ENCODE assay signal across 8 mouse cellular contexts in the genomic region with DNA sequence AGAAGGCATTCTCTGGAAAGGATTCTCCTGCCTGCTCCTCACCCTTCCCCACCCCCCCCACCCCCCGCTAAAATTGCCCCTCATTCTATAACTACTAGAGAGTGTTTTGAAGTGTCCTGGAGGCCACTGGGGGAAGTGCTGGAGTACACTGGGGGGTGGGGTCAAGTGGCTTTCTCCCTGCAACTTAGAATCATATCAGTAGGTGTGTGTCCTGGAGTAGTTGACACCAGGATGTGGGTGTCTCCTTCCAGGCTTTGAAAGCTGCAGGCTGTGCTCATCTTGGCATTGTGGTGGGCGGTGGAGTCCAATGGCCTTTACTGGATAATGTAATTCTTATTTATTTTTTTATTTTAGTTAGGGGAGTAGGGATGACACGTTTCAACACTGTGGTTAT. TPM values are rescaled to one million over a fixed set of nuclear protein-coding genes. Genes with fewer than 3 reads are reported as not detected.
DNase-seq lines count a peak whose midpoint lies in the region; ATAC-seq and TF ChIP-seq lines count a peak whose summit lies in the region.

No protein-coding gene starts in this region.

- TF ChIP-seq CTCF in kidney, adult 2 months (conservative IDR thresholded peaks at IDR 0.05; ENCODE audit: insufficient read depth, insufficient read length, low read depth, low read length) = no peak
- TF ChIP-seq CTCF in cerebellum, adult 2 months (IDR thresholded peaks at IDR 0.05; ENCODE audit: borderline replicate concordance, insufficient read depth, low read depth, low read length) = no peak

- 26% methylated on average over 3 of the region's 3 CpGs for WGBS in kidney, adult 2 months
- WGBS in limb, embryonic 10.5 days = 57% methylated on average over 3 of the region's 3 CpGs
- 54% methylated on average over 3 of the region's 3 CpGs for WGBS in midbrain, embryonic 14.5 days
- 42% methylated on average over 3 of the region's 3 CpGs for WGBS in cerebellum, adult 2 months

- peak overlapping the region; percentile 68 for H3K4me2 ChIP-seq in midbrain, embryonic 14.5 days (ENCODE audit: low read length)

- peak overlapping the region; percentile 87; the same call in 1 of the 2 replicates for H3K27ac ChIP-seq in kidney, adult 2 months (ENCODE audit: insufficient read depth, low read depth, low read length)
- peak overlapping the region; percentile 77; the same call in 1 of the 2 replicates for H3K27ac ChIP-seq in limb, embryonic 10.5 days
- H3K27ac ChIP-seq in midbrain, embryonic 14.5 days (replicated peaks; ENCODE audit: low read depth, low read length) = no peak overlapping the region
- no peak overlapping the region for H3K27ac ChIP-seq in cerebellum, adult 2 months (ENCODE audit: insufficient read depth, low read length)

- H3K9ac ChIP-seq in midbrain, embryonic 14.5 days (replicated peaks; ENCODE audit: low read length) = no peak overlapping the region; the same call in 1 of the 2 replicates

- no peaks in the 10 kb centered on the region for H3K36me3 ChIP-seq in kidney, adult 2 months (ENCODE audit: control insufficient read depth, insufficient read depth, low read length)
- H3K36me3 ChIP-seq in limb, embryonic 10.5 days = no peaks in the 10 kb centered on the region
- H3K36me3 ChIP-seq in midbrain, embryonic 14.5 days (ENCODE audit: control insufficient read depth, insufficient read depth, low read length) = no peaks in the 10 kb centered on the region

- H3K4me1 ChIP-seq in kidney, adult 2 months (ENCODE audit: control insufficient read depth, insufficient read depth, low read length) = no peaks in the 10 kb centered on the region
- peaks cover 9% of the 10 kb centered on the region for H3K4me1 ChIP-seq in limb, embryonic 10.5 days
- peaks cover 6% of the 10 kb centered on the region for H3K4me1 ChIP-seq in midbrain, embryonic 14.5 days (ENCODE audit: control insufficient read depth, insufficient read depth, low read length)
- no peaks in the 10 kb centered on the region for H3K4me1 ChIP-seq in cerebellum, adult 2 months (ENCODE audit: control insufficient read depth, insufficient read depth, low read length)

- no peaks in the 10 kb centered on the region for H3K9me3 ChIP-seq in limb, embryonic 10.5 days (replicated peaks)
- no peaks in the 10 kb centered on the region for H3K9me3 ChIP-seq in midbrain, embryonic 14.5 days (ENCODE audit: control insufficient read depth, low read length)

- no peaks in the 10 kb centered on the region for H3K27me3 ChIP-seq in kidney, adult 2 months (replicated peaks; ENCODE audit: control insufficient read depth, insufficient read depth, low read length)
- H3K27me3 ChIP-seq in limb, embryonic 10.5 days (ENCODE audit: low read depth, poor library complexity, severe bottlenecking) = no peaks in the 10 kb centered on the region
- no peaks in the 10 kb centered on the region for H3K27me3 ChIP-seq in midbrain, embryonic 14.5 days (ENCODE audit: control insufficient read depth, insufficient read depth, low read length)
- H3K27me3 ChIP-seq in cerebellum, adult 2 months (ENCODE audit: control insufficient read depth, insufficient read depth, low read length) = no peaks in the 10 kb centered on the region

- peak; percentile 16 for DNase-seq in kidney, adult 2 months
- no peak for DNase-seq in kidney, adult 11 months
- peak; percentile 19 for DNase-seq in heart, adult 9 months (ENCODE audit: low spot score in 2 of 2)
- peak; percentile 34 for DNase-seq in limb, embryonic 10.5 days (ENCODE audit: low spot score)
- DNase-seq in midbrain, embryonic 14.5 days = no peak
- DNase-seq in gastrocnemius, postnatal 4 days (ENCODE audit: low spot score in 2 of 2) = no peak
- DNase-seq in B cell, adult 2 months = no peak
- DNase-seq in cerebellum, adult 2 months = no peak

- no peak for ATAC-seq in midbrain, embryonic 14.5 days (ENCODE audit: low FRiP score, low TSS enrichment)

- H3K4me3 ChIP-seq in kidney, adult 2 months (ENCODE audit: insufficient read depth, low read depth, low read length) = peak overlapping the region; percentile 67
- H3K4me3 ChIP-seq in limb, embryonic 10.5 days = peak overlapping the region; percentile 56
- H3K4me3 ChIP-seq in midbrain, embryonic 14.5 days (replicated peaks; ENCODE audit: low read depth, low read length) = peak overlapping the region; percentile 36
- H3K4me3 ChIP-seq in cerebellum, adult 2 months (replicated peaks; ENCODE audit: insufficient read depth, low read depth, low read length) = no peak overlapping the region

- TF ChIP-seq POLR2A in kidney, adult 2 months (IDR thresholded peaks at IDR 0.05; ENCODE audit: low read depth, low read length) = no peak
- no peak for TF ChIP-seq POLR2A in cerebellum, adult 2 months (IDR thresholded peaks at IDR 0.05; ENCODE audit: borderline replicate concordance, insufficient read depth, low read length)

RNA-seq across cellular contexts. Expression of a gene that starts 0.7 kb away (rescaled TPM):
- polyA plus RNA-seq in kidney, adult 2 months (2012; rRNA removed) = 4.5 and 4.6 TPM in 2 replicates
- 1.7 and 3.2 TPM in 2 replicates for polyA plus RNA-seq in limb, embryonic 10.5 days (2016; fragmentation: Nextera tagmentation; extraction: Ambion mirVana)
- polyA plus RNA-seq in midbrain, embryonic 14.5 days (2014; fragmentation: Nextera tagmentation; extraction: Ambion mirVana) = 1.6 and 2.1 TPM in 2 replicates
- total RNA-seq in gastrocnemius, postnatal 4 days (2021) = 10 to 100 TPM in 1 of 2 experiments, 1 to 10 TPM in 1; 8.4 to 10.5 TPM
- polyA plus RNA-seq in cerebellum, adult 2 months (2012; rRNA removed) = 8.3 and 9.0 TPM in 2 replicates

Comparison
In these comparisons a context has a peak if more than half of its experiments do, and no peak if none do; other contexts are left out.
1. DNase-seq: peak in kidney, adult 2 months (single experiment), heart, adult 9 months (2 of 2) and limb, embryonic 10.5 days (single experiment); none in kidney, adult 11 months (single experiment), midbrain, embryonic 14.5 days (single experiment), gastrocnemius, postnatal 4 days (0 of 2), B cell, adult 2 months (0 of 2) and cerebellum, adult 2 months (0 of 2).
2. H3K27ac ChIP-seq: peak in kidney, adult 2 months (single experiment) and limb, embryonic 10.5 days (single experiment); none in midbrain, embryonic 14.5 days (single experiment) and cerebellum, adult 2 months (single experiment).